Mouse (Mus musculus) CH12.LX (cell line): Measurements from ENCODE around the gene Sgtb. TPM values are rescaled to one million over a fixed set of nuclear protein-coding genes. Genes with fewer than 3 reads are reported as not detected.

Experiments used
- DNase-seq: peaks from one replicate; pipeline ENCODE4 v3.0.0-alpha.2; 2013; ENCODE audit errors: extremely low read depth
- H3K27ac ChIP-seq: 2 replicates; pipeline ENCODE4 v1.5.1; 2012; ENCODE audit warnings: low read depth, mild to moderate bottlenecking, control low read depth, moderate library complexity; ENCODE audit not compliant: insufficient read depth
- H3K27me3 ChIP-seq: replicated peaks from 2 replicates; pipeline ENCODE3; 2012; ENCODE audit warnings: inconsistent platforms
- H3K36me3 ChIP-seq, 2 experiments: replicated peaks in 1 of 2; 2 replicates each; pipeline versions ENCODE3 to v1.6.1; 2012; ENCODE audit warnings: inconsistent platforms in 1 of 2, low read length in 1 of 2, mild to moderate bottlenecking in 1 of 2, mixed read lengths in 1 of 2, moderate library complexity in 1 of 2; ENCODE audit not compliant: control insufficient read depth in 1 of 2, insufficient read depth in 1 of 2
- H3K4me1 ChIP-seq, 2 experiments: 2 replicates each; pipeline ENCODE4 v1.6.1; 2012; ENCODE audit warnings: inconsistent platforms in 1 of 2, moderate library complexity in 1 of 2; ENCODE audit not compliant: insufficient read depth in 2 of 2, control insufficient read depth in 1 of 2
- H3K4me2 ChIP-seq: 2 replicates; pipeline ENCODE4 v1.6.1; 2012; ENCODE audit warnings: low read depth, mild to moderate bottlenecking, control low read depth; ENCODE audit not compliant: poor library complexity, insufficient read depth, severe bottlenecking
- H3K4me3 ChIP-seq, 3 experiments: fragments of 150-350 bp in 1 of 3; sonication (generic) in 1 of 3; replicated peaks in 1 of 3; 2 replicates each; pipeline versions ENCODE3 to v1.5.1; 2011 to 2012; ENCODE audit warnings: low read depth in 2 of 3, low read length in 2 of 3, mild to moderate bottlenecking in 2 of 3, moderate library complexity in 2 of 3, control low read depth in 1 of 3, improper control_type of control experiment in 1 of 3, inconsistent platforms in 1 of 3, mixed read lengths in 1 of 3; ENCODE audit not compliant: poor library complexity in 1 of 3
- H3K79me2 ChIP-seq: replicated peaks from 2 replicates; pipeline ENCODE4 v1.6.1; 2012; ENCODE audit warnings: mild to moderate bottlenecking, moderate library complexity; ENCODE audit not compliant: control insufficient read depth, poor library complexity, insufficient read depth, severe bottlenecking; ENCODE audit errors: extremely low read depth
- H3K9ac ChIP-seq: 2 replicates; pipeline ENCODE4 v1.6.1; 2012; ENCODE audit warnings: low read depth, mild to moderate bottlenecking, control low read depth, moderate library complexity; ENCODE audit not compliant: insufficient read depth
- H3K9me3 ChIP-seq: replicated peaks from 2 replicates; pipeline ENCODE3; 2012; ENCODE audit warnings: low read length, inconsistent platforms, mixed read lengths
- BHLHE40 ChIP-seq: IDR thresholded peaks from 2 replicates; pipeline ENCODE4 v1.6.1; 2011; ENCODE audit warnings: mild to moderate bottlenecking, low read depth, low read length, improper control_type of control experiment
- CHD1 ChIP-seq: IDR thresholded peaks from 2 replicates; pipeline ENCODE4 v1.6.1; 2012; ENCODE audit warnings: low read depth, low read length, improper control_type of control experiment, inconsistent platforms
- CHD2 ChIP-seq: IDR thresholded peaks from 2 replicates; pipeline ENCODE4 v1.6.1; 2011; ENCODE audit warnings: low read length, improper control_type of control experiment
- CTCF ChIP-seq, 2 experiments: IDR thresholded peaks in 1 of 2; conservative IDR thresholded peaks in 1 of 2; 2 replicates each; pipeline ENCODE4 v1.5.1; 2011 to 2012; ENCODE audit warnings: low read depth in 2 of 2, low read length in 2 of 2, improper control_type of control experiment in 1 of 2, inconsistent platforms in 1 of 2, mild to moderate bottlenecking in 1 of 2, moderate library complexity in 1 of 2
- E2F4 ChIP-seq: IDR thresholded peaks from 2 replicates; pipeline ENCODE4 v1.6.1; 2011; ENCODE audit warnings: low read depth, low read length, improper control_type of control experiment; ENCODE audit not compliant: insufficient replicate concordance
- ELF1 ChIP-seq: IDR thresholded peaks from 2 replicates; pipeline ENCODE4 v1.6.1; 2014; ENCODE audit warnings: low read depth, mild to moderate bottlenecking, inconsistent platforms, low read length, improper control_type of control experiment
- EP300 ChIP-seq: IDR thresholded peaks from 2 replicates; pipeline ENCODE4 v1.6.1; 2011; ENCODE audit warnings: low read length, improper control_type of control experiment
- HCFC1 ChIP-seq: IDR thresholded peaks from 2 replicates; pipeline ENCODE4 v1.6.1; 2012; ENCODE audit warnings: low read depth, mild to moderate bottlenecking, inconsistent platforms, low read length, improper control_type of control experiment
- JUN ChIP-seq: IDR thresholded peaks from 2 replicates; pipeline ENCODE4 v1.6.1; 2011; ENCODE audit warnings: low read depth, mild to moderate bottlenecking, low read length, improper control_type of control experiment, moderate library complexity; ENCODE audit not compliant: insufficient read depth
- JUND ChIP-seq: conservative IDR thresholded peaks from 2 replicates; pipeline ENCODE4 v1.6.1; 2011; ENCODE audit warnings: low read depth, low read length, improper control_type of control experiment
- KAT2A ChIP-seq: IDR thresholded peaks from 2 replicates; pipeline ENCODE4 v1.6.1; 2012; ENCODE audit warnings: low read length, improper control_type of control experiment, inconsistent platforms; ENCODE audit not compliant: insufficient replicate concordance
- MAFK ChIP-seq: IDR thresholded peaks from 2 replicates; pipeline ENCODE4 v1.6.1; 2011; ENCODE audit warnings: low read length, improper control_type of control experiment; ENCODE audit not compliant: insufficient replicate concordance
- MAX ChIP-seq: IDR thresholded peaks from 2 replicates; pipeline ENCODE4 v1.6.1; 2011; ENCODE audit warnings: low read length, improper control_type of control experiment
- MEF2A ChIP-seq: IDR thresholded peaks from 2 replicates; pipeline ENCODE4 v1.6.1; 2014; ENCODE audit warnings: low read depth, mild to moderate bottlenecking, inconsistent platforms, low read length, improper control_type of control experiment, borderline replicate concordance
- MXI1 ChIP-seq: IDR thresholded peaks from 2 replicates; pipeline ENCODE4 v1.6.1; 2011; ENCODE audit warnings: mild to moderate bottlenecking, low read depth, low read length, improper control_type of control experiment
- NELFE ChIP-seq: IDR thresholded peaks from 2 replicates; pipeline ENCODE4 v1.6.1; 2011; ENCODE audit warnings: low read depth, low read length, improper control_type of control experiment
- NRF1 ChIP-seq: IDR thresholded peaks from 2 replicates; pipeline ENCODE4 v1.6.1; 2014; ENCODE audit warnings: low read depth, mild to moderate bottlenecking, inconsistent platforms, low read length, improper control_type of control experiment, moderate library complexity
- POLR2A ChIP-seq: IDR thresholded peaks from 2 replicates; pipeline ENCODE4 v1.6.1; 2011; ENCODE audit warnings: low read depth, mild to moderate bottlenecking, improper control_type of control experiment, low read length
- POLR2AphosphoS2 ChIP-seq: IDR thresholded peaks from 2 replicates; pipeline ENCODE4 v1.6.1; 2011; ENCODE audit warnings: low read depth, low read length, improper control_type of control experiment
- SIN3A ChIP-seq: IDR thresholded peaks from 2 replicates; pipeline ENCODE4 v1.6.1; 2012; ENCODE audit warnings: low read length, improper control_type of control experiment, inconsistent platforms
- TBP ChIP-seq: conservative IDR thresholded peaks from 2 replicates; pipeline ENCODE4 v1.6.1; 2011; ENCODE audit warnings: low read depth, low read length, improper control_type of control experiment
- TCF12 ChIP-seq: IDR thresholded peaks from 2 replicates; pipeline ENCODE4 v1.6.1; 2014; ENCODE audit warnings: low read depth, mild to moderate bottlenecking, inconsistent platforms, low read length, improper control_type of control experiment
- USF1 ChIP-seq: IDR thresholded peaks from 2 replicates; pipeline ENCODE4 v1.6.1; 2014; ENCODE audit warnings: low read depth, mild to moderate bottlenecking, inconsistent platforms, low read length, improper control_type of control experiment
- USF2 ChIP-seq: conservative IDR thresholded peaks from 2 replicates; pipeline ENCODE4 v1.6.1; 2011; ENCODE audit warnings: low read depth, low read length, improper control_type of control experiment
- ZMIZ1 ChIP-seq: IDR thresholded peaks from 2 replicates; pipeline ENCODE4 v1.6.1; 2012; ENCODE audit warnings: low read depth, mild to moderate bottlenecking, inconsistent platforms, low read length, improper control_type of control experiment
- ZNF384 ChIP-seq: IDR thresholded peaks from 2 replicates; pipeline ENCODE4 v1.6.1; 2012; ENCODE audit warnings: low read depth, low read length, improper control_type of control experiment, inconsistent platforms
- dilution Hi-C: fragments of 300-500 bp; cut with MboI; formaldehyde crosslinking; loops from 2 replicates; pipeline ENCODE4 v1.14.3; 2020; ENCODE audit warnings: low sequenced_read_pairs; ENCODE audit not compliant: extremely low pct_unique_long_range_greater_than_20kb, extremely low pct_ligation_motif_present
- in situ Hi-C: fragments of 300-500 bp; cut with MboI; formaldehyde crosslinking; loops from 3 replicates; pipeline ENCODE4 v1.14.3; 2019; ENCODE audit warnings: low sequenced_read_pairs, low pct_ligation_motif_present, low pct_unique_long_range_greater_than_20kb, mixed read lengths
- polyA plus RNA-seq: library from polyadenylated mRNA; unstranded; fragments of >175 nt; gene quantifications from 2 replicates; pipeline ENCODE4 v1.2.1, GENCODE M21; 2012; ENCODE audit warnings: low read depth; ENCODE audit not compliant: insufficient read length
- total RNA-seq, 2 experiments: library from RNA; depleted of rRNA; stranded (reverse); fragments of 300-350 nt in 1 of 2; fragments of >200 nt in 1 of 2; gene quantifications; 2 replicates each; pipeline ENCODE4 v1.2.3; 2012 to 2014

Sgtb gene
- total and polyA plus RNA-seq, 3 experiments: 3.1 to 5.0 (median 3.5) TPM

GRCm38 (mm10) chr13:104065649-104066347 is 43.7 kb upstream of the Sgtb start:
- TF ChIP-seq MAX (no peak), NRF1 (no peak), POLR2A (no peak), MXI1 (no peak), CTCF (conservative IDR thresholded peaks at IDR 0.05 in 1 of 2, IDR thresholded peaks at IDR 0.05 in 1 of 2; ENCODE audit: low read depth in 2 of 2, low read length in 2 of 2) (no peak), TCF12 (no peak), CHD1 (no peak), KAT2A (no peak), CHD2 (no peak), SIN3A (no peak), USF2 (no peak), ELF1 (no peak)
- Histone ChIP-seq H3K9me3 (no peaks in the 10 kb centered on the region), H3K4me3 (no peak overlapping the region), H3K4me2 (no peak overlapping the region), H3K79me2 (no peaks in the 10 kb centered on the region), H3K27ac (no peak overlapping the region), H3K27me3 (no peaks in the 10 kb centered on the region), H3K36me3 (peaks cover 41 to 85% of the 10 kb centered on the region in 2 experiments), H3K9ac (no peak overlapping the region), H3K4me1 (peaks cover 0 to 6% of the 10 kb centered on the region in 2 experiments; a peak in 2 of 4 replicates)
- in situ Hi-C loops (no loop called here), dilution Hi-C loops (no loop called here)
- no peak for DNase-seq

DNA sequence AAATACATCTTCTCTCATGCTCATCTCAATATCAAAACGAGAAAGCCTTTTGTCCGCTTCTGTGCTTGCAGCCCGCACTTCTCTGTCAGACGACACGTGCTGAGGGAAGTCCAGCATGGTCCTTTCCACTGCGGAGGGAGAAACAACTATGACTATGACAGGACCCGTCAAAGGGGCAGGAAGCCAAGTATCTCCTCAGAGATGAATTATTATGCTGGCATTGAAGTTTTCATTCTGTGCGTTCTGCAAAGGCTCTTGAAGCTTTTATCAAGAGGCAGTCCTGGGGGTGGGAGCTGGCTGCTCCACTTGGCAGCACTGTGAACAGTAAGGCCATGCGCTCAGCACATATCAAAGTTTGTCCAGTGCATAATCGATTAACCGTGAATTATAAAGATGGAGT is 40.3 kb upstream of the Sgtb start:
- in situ Hi-C loops (no loop called here), dilution Hi-C loops (no loop called here)
- Histone ChIP-seq H3K4me2 (no peak overlapping the region), H3K4me1 (no peaks in the 10 kb centered on the region), H3K27ac (no peak overlapping the region), H3K79me2 (no peaks in the 10 kb centered on the region), H3K9ac (no peak overlapping the region), H3K4me3 (no peak overlapping the region), H3K36me3 (peaks cover 44 to 83% of the 10 kb centered on the region in 2 experiments), H3K27me3 (no peaks in the 10 kb centered on the region), H3K9me3 (no peaks in the 10 kb centered on the region)
- TF ChIP-seq POLR2AphosphoS2: no peak
- no peak for TF ChIP-seq ZNF384
- no peak for TF ChIP-seq JUND
- TF ChIP-seq USF1: no peak
- no peak for TF ChIP-seq NELFE
- TF ChIP-seq USF2: no peak
- TF ChIP-seq TBP: no peak
- no peak for TF ChIP-seq ZMIZ1
- no peak for TF ChIP-seq E2F4
- TF ChIP-seq SIN3A: no peak
- no peak for TF ChIP-seq BHLHE40
- TF ChIP-seq ELF1: no peak
- TF ChIP-seq EP300: no peak
- no peak for TF ChIP-seq CHD2
- no peak for TF ChIP-seq HCFC1
- TF ChIP-seq MAFK: no peak
- no peak for TF ChIP-seq MEF2A
- TF ChIP-seq MXI1: no peak
- TF ChIP-seq JUN: no peak
- no peak for DNase-seq
